Mouse (Mus musculus) c-Kit-positive CD71-positive TER-119-positive erythroid progenitor cells, embryonic 14.5 days (primary cell): ENCODE measurements around the gene Atp11a.

Experiments
- DNase-seq: peaks from one replicate; pipeline ENCODE4 v3.0.0-alpha.2; 2013; ENCODE audit warnings: low spot score

Gene Atp11a

DNA sequence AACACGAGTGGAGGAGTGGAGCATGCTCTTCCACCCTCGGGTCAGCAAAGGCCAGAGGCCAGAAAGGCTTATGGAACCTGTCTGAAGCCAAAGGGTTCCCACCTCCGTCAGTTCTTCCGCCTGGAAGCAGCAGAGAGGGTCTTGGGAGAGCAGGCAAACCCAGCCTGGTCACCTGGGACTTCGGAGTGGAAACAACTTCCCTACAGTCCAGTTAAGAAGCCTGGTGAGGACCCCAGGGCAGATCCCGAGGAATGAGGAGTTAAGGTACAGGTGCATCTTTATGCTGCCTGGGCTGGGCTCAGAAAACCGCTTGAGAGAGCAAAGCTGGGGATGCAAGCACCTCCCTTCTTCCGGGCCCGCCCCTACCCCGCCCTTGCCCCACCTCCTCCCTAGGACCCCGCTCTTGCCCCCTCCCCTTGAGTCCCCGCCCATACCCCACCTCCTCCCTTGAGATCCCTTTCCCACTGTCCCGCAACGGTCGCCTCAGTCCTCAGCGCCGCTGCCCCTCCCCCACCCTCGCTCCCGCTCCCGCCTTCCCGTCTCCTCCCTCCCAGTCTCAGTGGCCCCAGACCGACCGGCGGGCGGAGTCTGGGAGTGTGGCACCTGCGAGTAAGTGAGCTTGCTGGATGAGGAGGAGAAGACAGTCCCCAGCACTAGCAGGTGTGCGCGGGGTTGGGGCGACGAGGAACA lies 116.7 kb downstream of the Atp11a start, which contains the start of gene Mcf2l:
Mcf2l (plus strand) TSS at position 450 of the 690 bp plus-strand sequence.
- DNase-seq, result peak; percentile 21

DNA sequence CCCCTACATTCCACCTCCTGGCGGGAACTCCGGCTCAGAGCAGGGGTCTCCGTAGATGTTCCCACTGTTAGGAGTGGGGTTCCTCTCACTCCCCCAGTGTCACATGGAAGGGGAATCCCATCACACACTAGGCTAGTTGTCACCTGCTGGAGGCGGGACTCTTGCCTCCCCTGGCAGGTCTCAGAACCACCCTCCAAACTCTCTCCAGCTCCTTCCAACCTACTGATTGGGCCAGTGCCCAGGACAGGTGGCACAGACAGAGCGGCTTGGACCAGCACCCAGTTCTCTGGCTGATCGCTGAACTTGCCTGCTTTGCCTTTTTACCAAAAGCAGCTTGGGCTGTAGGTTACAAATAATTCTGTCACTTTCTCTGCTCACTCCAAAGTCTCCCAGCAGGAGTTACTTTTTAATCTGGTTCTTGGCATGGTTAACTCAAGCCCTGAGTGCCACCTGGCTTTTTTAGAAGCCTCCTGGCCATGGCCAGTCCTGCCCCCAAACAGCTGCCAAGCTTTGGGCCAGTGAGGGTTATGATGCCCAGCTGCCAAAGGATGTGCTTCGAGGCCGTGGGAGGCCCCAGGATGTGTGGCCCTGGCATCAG lies 117.5 kb downstream of the Atp11a start:
- no peak for DNase-seq

DNA sequence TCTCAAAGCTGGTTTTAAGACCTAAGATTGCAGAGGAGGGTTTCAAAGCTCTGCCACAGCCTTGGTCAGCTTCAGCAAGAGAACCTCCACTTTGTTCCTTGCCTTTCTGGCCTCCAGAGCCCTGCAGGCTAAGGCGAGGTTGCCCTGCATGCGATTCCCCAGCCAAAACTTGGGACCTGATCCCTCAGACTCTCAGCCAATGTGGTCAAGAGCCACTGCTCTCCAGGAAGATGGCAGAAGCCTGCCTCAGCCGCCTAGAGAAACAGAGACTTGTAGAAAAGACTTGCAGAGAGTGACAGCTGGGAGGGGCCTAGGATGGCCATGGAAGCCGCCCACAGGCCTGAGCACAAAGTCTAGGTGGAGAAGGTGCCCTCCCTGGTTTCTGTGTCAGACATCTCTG lies 118.2 kb downstream of the Atp11a start:
- DNase-seq, result no peak

DNA sequence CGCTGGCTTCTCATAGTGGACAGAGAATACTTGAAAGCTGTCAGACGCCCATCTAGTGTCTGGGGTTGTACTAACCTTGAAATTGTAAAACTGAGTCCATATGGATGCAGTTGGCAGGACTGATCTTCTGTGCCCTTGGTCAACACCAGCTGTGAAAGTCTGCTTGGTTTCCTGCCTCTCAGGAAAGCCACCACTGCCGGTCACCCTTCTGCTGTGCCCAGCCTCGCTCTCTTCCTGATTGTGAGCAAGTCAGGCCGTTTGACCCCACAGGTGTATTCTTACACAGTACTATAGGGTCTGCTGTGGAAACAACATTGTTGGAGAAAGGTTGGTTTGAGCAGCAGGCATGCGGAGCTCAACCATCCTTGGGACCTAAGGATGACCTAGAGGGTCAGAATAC lies 120.3 kb downstream of the Atp11a start:
- DNase-seq, result no peak

DNA sequence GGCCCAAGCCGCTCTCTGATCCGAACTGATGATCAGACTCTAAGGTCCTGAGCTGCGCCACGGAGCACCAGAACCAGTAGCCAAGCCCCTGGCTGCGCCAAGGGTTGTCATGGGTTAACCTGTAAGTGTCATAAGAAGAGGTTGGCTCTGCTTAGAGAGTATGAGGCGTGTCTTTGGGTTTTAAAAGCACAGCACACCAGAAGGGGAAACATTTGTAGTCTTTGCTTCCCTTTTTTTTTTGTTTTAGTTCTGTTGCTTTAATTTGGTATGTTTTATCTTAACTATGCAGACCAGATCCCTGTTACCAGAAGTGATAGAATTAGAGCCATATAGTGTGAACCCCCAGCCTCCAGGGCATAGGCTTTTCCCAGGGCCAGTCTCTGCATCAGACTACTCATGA lies 123.3 kb downstream of the Atp11a start:
- DNase-seq, result no peak

DNA sequence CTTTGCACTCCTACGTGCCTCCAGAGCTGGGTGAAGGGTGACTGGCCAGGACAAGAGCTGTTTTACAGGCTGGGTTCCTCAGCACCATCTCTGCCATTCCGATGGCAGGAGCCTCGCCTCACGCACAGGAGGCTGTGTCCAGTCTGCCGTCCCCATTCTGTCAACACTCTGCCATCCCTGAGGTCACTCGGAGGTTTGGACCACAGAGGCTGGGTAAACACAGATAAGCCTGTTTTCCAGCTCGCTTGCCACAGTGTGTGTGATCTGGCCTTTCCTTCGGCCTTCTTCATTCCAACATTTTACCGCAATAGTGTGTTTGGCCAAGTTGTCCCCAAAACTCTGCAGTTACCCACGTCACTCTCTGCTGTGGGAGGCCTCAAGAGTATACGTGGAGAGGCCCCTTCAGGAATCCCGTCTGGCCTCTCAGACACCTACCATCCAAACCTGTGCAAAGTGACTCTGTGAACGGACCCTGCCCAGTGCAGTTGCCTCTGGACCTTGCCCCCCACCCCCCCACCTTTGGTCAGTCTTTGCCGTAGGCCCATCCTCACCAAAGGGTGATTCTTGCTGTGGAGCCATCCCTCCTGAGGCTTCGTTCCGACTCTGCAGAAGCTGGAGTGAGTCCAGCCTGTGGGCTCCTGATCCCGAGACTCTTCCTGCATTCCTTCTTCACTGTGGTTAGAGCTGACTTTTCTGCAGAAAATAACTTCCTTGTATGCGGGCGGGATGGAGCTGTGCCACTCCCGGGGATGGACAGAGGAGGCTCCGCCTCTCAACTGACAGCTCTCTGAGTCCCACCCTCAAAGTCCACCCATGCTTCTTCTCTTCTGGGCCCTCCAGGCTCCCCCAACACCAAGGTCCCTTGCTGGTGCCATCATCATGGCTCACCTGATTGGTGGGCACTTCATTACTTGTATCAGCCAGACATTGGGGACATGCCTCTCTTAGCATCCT lies 126.5 kb downstream of the Atp11a start:
- no peak for DNase-seq

DNA sequence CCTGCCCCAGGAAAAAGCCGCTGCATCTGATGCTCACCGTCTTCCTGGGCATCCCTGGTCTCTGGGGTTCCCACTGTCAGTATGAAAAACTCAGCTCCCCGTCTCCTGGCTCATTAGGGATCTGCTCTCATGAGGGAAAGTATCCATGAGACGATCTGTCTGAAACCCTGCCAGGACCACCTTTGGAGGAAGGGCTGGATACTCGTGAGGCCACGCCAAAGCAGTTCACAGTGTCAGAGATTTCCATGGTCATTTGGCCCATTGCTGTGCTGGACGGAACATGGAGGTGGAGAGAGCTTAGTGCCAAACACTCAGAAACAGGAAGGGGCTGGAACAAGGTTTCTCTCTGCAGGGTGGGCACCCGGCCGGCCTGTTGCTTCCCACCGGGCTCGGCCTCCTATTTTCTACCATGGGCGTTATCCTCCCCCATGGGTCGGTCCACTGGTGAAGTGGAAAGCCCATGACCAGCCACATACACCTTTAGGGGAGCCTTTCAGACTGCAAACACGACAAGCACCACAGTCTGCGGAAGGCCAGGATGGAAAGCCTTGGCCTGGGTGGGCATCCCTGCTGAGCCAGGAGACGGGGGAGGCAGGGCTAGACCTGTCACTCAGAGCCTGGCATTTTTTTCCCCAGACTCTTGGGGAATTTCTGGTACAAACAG lies 131.1 kb downstream of the Atp11a start:
- no peak for DNase-seq

DNA sequence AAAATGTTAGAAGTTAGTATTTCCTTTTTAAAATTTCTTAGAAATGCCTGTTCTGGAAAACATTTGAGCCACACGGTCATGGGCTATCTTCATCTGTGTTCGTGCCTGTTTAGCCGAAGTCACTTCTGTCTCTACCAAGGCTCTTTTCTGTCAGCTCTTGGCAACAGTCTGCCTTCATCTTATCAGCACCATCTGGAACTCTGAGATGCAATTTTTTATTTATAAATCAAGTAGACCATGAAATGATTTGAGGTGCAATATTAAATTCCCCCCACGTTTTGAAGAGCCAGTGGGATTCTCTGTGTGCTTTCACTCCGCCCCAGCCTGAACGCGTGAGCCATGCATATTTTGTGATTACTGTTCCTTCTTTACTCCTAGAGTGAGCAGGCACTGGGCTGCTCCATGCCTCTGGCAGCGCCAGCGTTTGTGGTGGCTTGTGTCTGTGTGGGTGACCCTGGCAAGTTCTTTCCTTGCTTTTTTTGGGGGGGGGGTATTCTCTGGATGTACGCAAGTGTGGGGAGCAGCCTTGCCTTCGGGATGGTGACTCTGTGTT lies 132.3 kb downstream of the Atp11a start:
- DNase-seq, result no peak

DNA sequence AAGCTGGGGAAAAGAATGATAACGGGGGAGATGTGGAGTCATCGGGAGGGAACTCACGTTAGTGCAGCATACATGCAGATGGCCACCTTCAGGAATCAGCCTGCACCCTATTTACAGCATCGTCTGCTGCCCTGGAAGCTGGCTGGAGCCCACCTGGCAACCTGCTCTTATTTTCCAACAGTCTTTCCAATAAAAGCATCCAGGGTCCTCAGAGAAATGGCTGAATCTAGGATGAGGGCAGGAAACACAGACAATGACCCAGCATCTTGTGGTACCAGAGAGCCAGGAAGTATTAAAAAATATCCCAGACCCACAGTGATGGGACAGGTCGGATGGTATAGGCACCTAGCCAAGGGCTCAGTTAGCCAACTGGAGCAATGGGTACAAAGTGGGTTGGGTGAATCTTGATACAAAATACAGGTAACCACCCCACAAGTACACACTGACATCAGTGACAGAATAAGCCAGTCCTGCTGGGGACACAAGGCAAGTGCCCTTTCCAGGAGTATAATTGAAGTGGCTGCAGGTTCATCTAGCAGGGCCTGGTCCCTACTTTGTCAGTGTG lies 136.2 kb downstream of the Atp11a start:
- no peak for DNase-seq

DNA sequence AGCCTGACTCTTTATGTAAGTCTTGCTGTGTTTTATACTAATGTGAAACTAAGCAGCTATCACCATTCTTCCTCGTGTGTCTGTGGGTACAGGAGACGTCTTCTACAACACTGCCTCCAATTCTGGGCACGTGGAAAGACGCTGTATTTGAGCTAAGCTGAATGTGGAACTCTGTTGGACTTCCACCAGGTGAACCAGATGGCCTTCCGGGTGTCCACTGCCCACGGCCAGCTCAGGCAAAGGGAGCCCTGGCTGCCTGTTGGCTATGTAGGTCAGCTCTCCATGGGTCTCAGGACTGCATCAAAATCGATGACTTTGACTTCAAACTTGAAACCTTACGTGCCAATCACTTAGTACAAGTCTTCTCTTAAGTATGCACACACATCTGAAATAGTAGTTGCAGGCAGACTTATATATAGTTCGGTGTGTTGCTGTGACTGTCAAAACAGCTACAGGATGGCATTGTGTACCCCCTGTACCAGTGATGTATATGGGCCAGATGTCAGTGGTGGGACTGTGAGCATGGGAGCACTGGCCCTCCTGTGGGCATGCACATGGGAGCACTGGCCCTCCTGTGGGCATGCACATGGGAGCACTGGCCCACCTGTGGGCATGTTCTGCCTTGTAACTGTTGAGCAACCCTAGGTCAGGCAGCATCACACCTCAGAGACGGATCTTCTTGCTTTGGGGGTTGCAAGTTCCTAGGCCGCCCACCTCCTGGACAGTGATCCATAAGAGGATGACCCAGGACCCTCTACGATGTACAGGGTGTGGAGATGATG lies 137.2 kb downstream of the Atp11a start:
- DNase-seq, result no peak

DNA sequence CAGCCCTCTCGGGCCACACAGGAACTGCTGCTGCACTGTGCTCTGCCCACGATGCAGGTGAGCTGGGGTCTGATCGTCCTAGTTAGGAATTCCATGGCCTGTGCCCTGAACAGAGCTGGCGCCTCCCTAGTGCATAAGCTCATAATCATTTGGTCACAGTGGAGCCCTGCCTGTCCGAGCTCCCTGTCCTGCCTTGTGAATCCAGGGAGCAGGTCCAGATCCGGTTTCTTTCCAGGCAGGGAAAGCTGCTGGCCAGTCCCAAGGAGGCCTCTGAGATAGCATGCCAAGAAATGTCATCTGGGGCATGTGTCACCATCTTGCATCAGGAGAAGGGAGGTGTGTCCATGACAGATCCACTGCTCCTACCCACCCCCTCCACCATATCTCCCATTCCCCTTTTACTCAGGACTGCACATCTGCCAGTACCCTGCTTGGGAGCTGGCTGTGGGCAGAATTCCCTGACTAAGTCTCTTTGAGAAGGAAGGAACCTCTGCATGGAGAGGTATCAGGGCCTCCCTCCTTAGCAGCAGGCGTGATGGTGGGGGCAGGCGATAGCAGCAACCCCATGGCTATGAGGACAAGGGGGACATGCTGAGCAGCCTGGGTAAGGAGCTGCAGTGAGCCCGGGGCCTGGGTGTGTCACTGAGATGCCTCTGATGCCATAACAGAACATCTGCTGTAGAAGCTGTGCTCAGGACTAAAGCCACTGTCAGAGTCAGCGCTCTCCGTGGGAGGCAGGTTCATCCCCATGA lies 138.1 kb downstream of the Atp11a start:
- no peak for DNase-seq

DNA sequence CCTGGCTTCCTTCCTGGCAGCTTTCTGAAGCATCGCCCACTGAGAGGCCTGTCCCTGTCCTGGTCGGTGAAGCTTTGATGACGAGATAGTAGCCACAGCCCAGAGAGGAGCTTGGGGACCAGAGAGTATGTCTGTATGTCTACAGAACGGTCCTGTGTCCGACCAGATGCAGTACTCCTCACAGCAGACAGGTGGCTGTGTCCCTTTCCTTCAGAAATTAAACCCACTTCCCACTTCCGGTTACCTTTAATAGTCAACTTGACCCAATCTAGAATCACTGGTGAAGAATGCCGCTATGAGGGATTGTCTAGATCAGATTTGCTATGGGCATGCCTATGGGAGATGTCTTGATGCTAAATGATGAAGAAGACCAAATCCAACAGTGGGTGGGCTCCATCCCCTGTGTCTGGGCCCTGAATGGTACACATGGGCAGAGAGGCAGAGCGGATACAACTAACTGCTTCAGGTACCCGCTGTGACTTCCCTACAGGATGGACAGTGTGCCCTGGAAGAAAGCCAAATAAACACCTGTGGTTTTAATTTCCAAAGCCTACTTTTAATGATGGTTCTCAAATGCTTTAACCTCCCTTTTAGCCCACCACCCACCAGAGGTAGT lies 138.8 kb downstream of the Atp11a start:
- no peak for DNase-seq

DNA sequence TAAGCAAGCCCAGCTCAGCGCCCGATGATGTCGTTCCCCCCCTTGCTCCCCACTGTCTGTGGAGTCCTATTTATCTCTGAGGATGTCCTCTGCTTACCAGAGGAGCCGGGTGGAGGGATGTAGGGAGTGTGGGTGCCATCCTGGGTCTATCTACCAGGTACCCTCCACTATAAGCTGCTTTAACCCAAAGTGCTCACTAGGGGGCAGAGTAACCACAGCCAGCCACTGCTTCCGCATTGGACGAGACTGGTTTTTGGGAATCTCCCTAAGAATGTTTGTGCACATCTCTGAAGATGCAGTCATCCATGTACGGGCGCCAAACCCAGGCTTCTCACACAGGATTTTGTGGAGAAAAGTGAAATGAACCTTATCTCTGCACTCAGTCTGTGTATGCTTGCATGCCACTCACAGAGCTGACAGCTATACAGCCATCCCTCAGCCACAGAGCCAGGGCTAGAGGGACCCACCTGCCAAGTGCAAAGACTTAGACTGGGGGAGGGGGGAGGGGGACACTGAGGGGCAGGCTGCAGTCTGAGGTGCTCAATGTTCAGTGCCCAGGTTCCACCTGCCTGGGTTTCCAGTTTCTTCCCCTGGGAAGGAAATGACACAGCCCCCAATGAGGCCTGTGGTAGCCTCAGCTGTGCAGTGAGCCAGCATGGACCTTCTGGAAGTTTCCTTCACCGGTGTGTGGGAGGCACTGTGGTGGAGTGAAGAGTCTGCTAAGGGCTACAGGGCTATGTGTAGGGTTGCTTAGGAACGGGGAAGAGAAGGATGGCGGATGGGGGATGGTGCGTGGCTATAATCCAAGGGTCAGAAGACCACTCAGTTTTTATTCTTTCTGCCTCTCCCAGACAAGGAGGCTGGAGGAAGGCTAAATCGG lies 139.9 kb downstream of the Atp11a start:
- DNase-seq, result peak; percentile 14

DNA sequence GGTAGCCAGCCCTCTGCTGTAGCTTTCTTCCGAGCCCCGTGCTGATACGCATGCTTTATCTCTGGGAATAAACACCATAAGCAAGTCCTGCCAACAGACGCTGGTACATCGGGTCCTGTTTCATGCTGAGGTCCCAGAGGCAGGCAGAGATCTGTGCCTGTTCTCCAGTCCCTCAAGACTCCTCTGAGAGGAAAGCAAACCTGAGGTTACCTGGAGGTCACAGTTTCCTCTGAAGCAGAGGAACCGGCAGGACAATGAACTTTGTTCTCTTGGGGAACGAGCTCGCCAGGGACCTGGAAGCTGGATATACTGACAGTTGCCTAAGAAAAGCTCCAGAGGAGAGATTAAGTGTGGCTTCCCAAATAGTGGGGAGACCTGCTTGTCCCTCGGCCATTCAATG lies 141.0 kb downstream of the Atp11a start:
- DNase-seq, result no peak

DNA sequence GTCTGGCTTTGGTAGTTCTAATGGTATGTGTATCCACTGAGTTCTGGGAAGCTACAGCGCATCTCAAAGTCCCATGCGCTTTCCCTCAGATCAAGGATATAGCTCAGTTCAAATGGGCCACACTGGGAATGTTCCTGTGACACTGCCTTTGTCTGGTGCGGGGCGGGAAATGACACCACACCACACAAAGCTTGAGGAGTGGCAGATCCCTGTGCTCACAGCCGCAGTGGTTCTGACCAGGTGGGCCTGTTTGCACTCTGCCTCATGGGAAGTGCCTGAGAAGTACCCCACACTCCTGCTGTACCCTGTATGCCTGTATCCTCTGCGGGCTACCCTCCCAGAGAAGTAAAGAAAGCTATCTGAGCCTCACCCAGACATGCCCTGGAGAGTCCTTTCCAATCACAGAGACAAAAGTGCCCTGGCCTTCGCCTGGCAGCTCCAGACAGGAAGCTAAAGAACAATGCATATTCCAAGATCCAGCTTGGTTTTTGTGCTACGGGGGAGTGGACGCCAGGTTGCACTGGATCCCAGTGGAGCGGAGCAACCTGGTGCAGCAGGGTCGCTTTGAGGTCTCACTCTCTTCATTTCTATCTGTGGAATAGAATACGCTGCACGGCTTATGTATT lies 147.1 kb downstream of the Atp11a start:
- no peak for DNase-seq

DNA sequence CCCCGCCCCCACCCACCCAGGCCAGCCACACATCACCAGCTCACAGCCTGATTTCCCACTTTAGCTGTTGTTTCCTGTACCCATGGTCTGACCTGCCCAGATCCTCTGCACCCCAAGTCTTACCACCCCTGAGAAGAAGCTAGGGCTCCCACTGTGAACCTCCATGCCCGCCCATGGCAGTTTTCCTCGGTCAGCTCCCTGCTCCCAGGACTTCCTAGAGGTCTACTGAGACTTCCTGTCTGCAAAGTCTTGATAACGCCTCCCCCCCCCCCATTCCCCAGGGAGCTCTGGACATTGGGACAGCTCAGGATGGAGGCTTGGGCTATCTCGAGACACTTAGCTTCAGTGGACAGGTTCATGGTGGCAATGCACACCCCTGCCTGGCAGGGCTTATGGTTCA lies 148.3 kb downstream of the Atp11a start:
- no peak for DNase-seq

DNA sequence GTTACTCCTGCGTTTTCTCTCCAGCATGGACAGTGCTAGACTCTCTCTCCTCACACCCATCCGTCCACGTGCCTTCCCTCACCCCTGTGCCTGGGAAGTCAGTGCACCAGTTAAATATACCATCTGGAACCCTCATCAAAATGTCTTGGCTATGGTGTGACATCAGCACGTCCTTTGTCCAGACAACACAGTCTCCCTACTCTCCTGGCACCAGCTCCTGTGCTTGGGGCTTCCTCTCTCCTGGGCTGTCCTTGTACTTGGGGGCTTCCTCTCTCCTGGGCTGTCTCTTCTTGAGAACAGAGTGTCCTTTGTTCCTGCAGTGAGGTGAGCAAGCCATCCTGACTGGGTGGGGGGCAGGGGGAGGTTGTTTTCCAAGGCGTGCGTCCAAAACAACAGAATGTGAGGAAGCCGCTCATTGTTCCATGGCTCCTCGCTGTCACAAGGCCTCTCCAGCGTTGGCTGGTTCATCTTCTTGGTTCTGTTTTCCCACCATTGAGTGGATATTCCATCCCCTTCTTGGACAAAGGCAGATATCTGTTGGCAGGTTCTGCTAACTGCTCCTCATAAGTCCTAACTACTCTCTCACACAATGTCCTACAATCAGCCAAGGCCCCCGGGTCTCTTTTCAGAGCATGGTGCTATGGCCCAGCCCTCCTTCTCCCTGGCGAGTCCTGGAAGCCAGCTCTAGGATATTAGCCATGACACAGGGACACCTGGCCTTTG lies 148.9 kb downstream of the Atp11a start:
- DNase-seq, result no peak

DNA sequence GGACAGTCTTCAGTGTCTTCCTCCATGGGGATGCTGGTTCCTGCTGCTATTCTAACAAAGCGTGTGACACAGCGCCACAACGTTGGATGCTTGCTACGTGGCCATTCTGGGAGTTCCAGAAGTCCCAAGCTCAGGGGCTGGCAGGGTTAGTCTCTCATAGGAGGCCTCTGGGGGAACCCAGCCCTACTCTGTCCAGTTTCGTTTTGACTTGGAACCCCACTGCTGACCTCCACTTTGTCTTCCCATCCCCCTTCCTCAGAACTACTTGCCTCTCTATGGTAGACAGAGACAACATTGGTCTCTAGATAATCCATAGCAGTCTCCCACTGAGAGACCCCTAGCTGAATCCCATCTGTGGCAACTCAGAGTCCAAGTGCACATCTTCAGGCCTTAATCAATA lies 149.8 kb downstream of the Atp11a start:
- DNase-seq, result no peak
